Mouse (Mus musculus): ENCODE results near the gene Snx11.

- no peak for TF ChIP-seq CTCF (IDR thresholded peaks at IDR 0.05; ENCODE audit: control insufficient read depth, insufficient read depth, insufficient replicate concordance, low read depth, low read length)
- no peak for TF ChIP-seq POLR2A (IDR thresholded peaks at IDR 0.05; ENCODE audit: control insufficient read depth, low read depth, low read length)
These were observed 34.4 kb downstream of the Snx11 start for GRCm38 (mm10) chr11:96743000-96743399.
